Mouse (Mus musculus) limb, embryonic 14.5 days (tissue): ENCODE data around the gene Zfp512b. TPM values are rescaled to one million over a fixed set of nuclear protein-coding genes. Genes with fewer than 3 reads are reported as not detected.

Source experiments
- ATAC-seq: fragments of 200-750 bp; cut with Nextera tagmentation; 2 replicates; pipeline ENCODE4 v1.8.0; 2017; ENCODE audit warnings: low read depth, moderate number of reproducible peaks, moderate TSS enrichment; ENCODE audit not compliant: low FRiP score
- DNase-seq: peaks from one replicate; pipeline ENCODE4 v3.0.0-alpha.2; 2015; ENCODE audit warnings: low spot score
- H3K27ac ChIP-seq: fragments of 300-500 bp; sonication (generic); replicated peaks from 2 replicates; pipeline ENCODE4 v1.5.1; 2014; ENCODE audit warnings: low read depth, mild to moderate bottlenecking, low read length, moderate library complexity, mixed read lengths
- H3K27me3 ChIP-seq: fragments of 300-500 bp; sonication (generic); 2 replicates; pipeline ENCODE4 v1.6.1; 2014; ENCODE audit warnings: low read length, mixed read lengths; ENCODE audit not compliant: control insufficient read depth, insufficient read depth
- H3K36me3 ChIP-seq: fragments of 300-500 bp; sonication (generic); 2 replicates; pipeline ENCODE4 v1.6.1; 2014; ENCODE audit warnings: mild to moderate bottlenecking, low read length, moderate library complexity, mixed read lengths; ENCODE audit not compliant: control insufficient read depth, insufficient read depth
- H3K4me1 ChIP-seq: fragments of 300-500 bp; sonication (generic); 2 replicates; pipeline ENCODE4 v1.6.1; 2014; ENCODE audit warnings: antibody characterized with exemption, low read length, mixed read lengths; ENCODE audit not compliant: control insufficient read depth, insufficient read depth
- H3K4me2 ChIP-seq: fragments of 300-500 bp; sonication (generic); replicated peaks from 2 replicates; pipeline ENCODE4 v1.6.1; 2014; ENCODE audit warnings: low read depth, mild to moderate bottlenecking, low read length, moderate library complexity; ENCODE audit not compliant: severe bottlenecking
- H3K4me3 ChIP-seq: fragments of 300-500 bp; sonication (generic); replicated peaks from 2 replicates; pipeline ENCODE4 v1.5.1; 2014; ENCODE audit warnings: low read length
- H3K9ac ChIP-seq: fragments of 300-500 bp; sonication (generic); 2 replicates; pipeline ENCODE4 v1.6.1; 2014; ENCODE audit warnings: mild to moderate bottlenecking, low read depth, low read length, moderate library complexity; ENCODE audit not compliant: severe bottlenecking
- H3K9me3 ChIP-seq: fragments of 300-500 bp; sonication (generic); 2 replicates; pipeline ENCODE4 v1.6.1; 2016; ENCODE audit warnings: low read length; ENCODE audit not compliant: control insufficient read depth
- POLR2A ChIP-seq: fragments of 200-500 bp; IDR thresholded peaks from 2 replicates; pipeline ENCODE4 v1.8.0; 2012; ENCODE audit warnings: inconsistent platforms, mild to moderate bottlenecking, moderate library complexity, borderline replicate concordance; ENCODE audit not compliant: insufficient read depth, insufficient read length; ENCODE audit errors: extremely low read depth
- WGBS: fragments of 180-500 bp; shearing (Covaris S2); extraction: QIAGEN DNeasy Blood & Tissue Kit; methylation state at CpG from one replicate; pipeline ENCODE4 v1.1.7; 2014; 5-methylcytosine and 5-hydroxymethylcytosine counted together
- polyA plus RNA-seq, 2 experiments: library from polyadenylated mRNA; depleted of rRNA in 1 of 2; stranded (reverse) in 1 of 2; unstranded in 1 of 2; fragments of >200 nt; fragmentation: Nextera tagmentation in 1 of 2; extraction: Ambion mirVana in 1 of 2; gene quantifications; 2 replicates each; pipeline versions ENCODE4 v1.2.1 to v1.2.3; 2012 to 2014

Gene Zfp512b
- polyA plus RNA-seq, 2 experiments: 58.8 to 102 TPM

GRCm38 (mm10) chr2:181577126-181577525 lies 15.5 kb downstream of the Zfp512b start:
- WGBS: 82% methylated on average over 2 of the region's 2 CpGs

GRCm38 (mm10) chr2:181576613-181577012 lies 16.0 kb downstream of the Zfp512b start:
- no peak overlapping the region for H3K9ac ChIP-seq
- no peak for TF ChIP-seq POLR2A
- no peak overlapping the region for H3K27ac ChIP-seq
- no peaks in the 10 kb centered on the region for H3K9me3 ChIP-seq
- DNase-seq (no peak), ATAC-seq (no peak)
- no peak overlapping the region for H3K4me3 ChIP-seq
- H3K4me1 ChIP-seq: peaks cover 4% of the 10 kb centered on the region; the same call in 1 of the 2 replicates
- H3K36me3 ChIP-seq: peaks cover 21% of the 10 kb centered on the region
- WGBS: 96% methylated on average over 2 of the region's 2 CpGs
- H3K27me3 ChIP-seq: no peaks in the 10 kb centered on the region
- no peak overlapping the region for H3K4me2 ChIP-seq

More at GRCm38 (mm10) chr2:181577126-181577525, 15.5 kb downstream of the Zfp512b start:
- Histone ChIP-seq H3K4me1 (peaks cover 4% of the 10 kb centered on the region; the same call in 1 of the 2 replicates), H3K36me3 (peaks cover 17% of the 10 kb centered on the region), H3K27ac (no peak overlapping the region), H3K9me3 (no peaks in the 10 kb centered on the region), H3K9ac (no peak overlapping the region), H3K27me3 (no peaks in the 10 kb centered on the region), H3K4me2 (no peak overlapping the region), H3K4me3 (no peak overlapping the region)
- no peak for DNase-seq
- no peak for TF ChIP-seq POLR2A
- no peak for ATAC-seq

DNA sequence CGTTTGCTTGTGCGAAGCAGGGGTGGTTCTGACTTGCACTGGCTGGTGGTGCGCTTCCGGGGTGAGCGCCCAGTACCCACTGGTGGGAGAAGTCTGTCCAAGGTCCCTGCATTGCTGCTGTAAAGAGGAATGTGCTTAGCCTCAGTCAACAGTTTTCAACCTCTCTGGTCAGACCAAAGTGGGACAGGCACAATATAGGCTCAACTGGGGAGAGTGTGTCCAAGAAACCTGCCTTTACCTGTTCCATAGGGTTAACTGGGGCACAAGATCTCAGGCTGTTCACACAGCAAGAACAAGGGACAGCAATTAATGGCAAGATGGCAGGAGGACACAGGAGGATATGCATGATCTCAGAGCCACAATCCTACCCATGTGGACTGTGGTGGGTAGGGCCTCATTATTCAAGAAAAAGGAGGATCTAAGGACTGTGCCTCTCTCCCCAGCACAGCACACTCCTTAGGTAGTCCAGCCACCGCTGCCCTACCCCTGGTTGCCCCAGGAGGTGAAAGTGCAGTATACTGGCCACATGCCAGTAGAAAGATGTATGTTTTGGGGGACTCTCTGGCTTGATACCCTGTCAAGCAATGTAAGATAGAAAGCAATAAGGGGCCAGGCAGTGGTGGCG lies 17.6 kb downstream of the Zfp512b start:
- no peaks in the 10 kb centered on the region for H3K27me3 ChIP-seq
- ATAC-seq: no peak
- no peak overlapping the region for H3K4me3 ChIP-seq
- WGBS: 93% methylated on average over 7 of the region's 7 CpGs
- no peaks in the 10 kb centered on the region for H3K9me3 ChIP-seq
- H3K4me1 ChIP-seq: no peaks in the 10 kb centered on the region
- H3K9ac ChIP-seq: no peak overlapping the region
- DNase-seq: no peak
- no peak overlapping the region for H3K27ac ChIP-seq
- no peak overlapping the region for H3K4me2 ChIP-seq
- no peak for TF ChIP-seq POLR2A
- H3K36me3 ChIP-seq: peaks cover 21% of the 10 kb centered on the region

DNA sequence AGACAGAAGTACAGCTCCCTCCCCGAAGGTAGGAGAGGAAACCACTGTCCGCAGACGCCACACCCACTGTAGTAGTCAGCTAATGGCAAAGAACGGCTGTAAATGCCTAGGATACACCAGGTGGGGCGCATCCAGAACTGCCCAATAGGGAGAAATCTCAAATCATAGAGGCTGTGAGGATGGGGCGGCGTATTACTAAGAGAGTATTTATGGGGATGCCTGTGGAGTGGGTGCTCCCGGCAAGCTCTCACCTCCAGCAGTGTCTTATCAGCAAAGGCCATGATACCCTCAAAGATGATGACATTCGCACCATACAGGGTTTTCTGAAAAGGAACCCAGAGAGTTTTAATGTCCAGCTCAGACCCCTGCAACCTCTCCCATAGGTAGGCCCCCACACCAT lies 18.6 kb downstream of the Zfp512b start:
- H3K27ac ChIP-seq: no peak overlapping the region
- no peak for DNase-seq

DNA sequence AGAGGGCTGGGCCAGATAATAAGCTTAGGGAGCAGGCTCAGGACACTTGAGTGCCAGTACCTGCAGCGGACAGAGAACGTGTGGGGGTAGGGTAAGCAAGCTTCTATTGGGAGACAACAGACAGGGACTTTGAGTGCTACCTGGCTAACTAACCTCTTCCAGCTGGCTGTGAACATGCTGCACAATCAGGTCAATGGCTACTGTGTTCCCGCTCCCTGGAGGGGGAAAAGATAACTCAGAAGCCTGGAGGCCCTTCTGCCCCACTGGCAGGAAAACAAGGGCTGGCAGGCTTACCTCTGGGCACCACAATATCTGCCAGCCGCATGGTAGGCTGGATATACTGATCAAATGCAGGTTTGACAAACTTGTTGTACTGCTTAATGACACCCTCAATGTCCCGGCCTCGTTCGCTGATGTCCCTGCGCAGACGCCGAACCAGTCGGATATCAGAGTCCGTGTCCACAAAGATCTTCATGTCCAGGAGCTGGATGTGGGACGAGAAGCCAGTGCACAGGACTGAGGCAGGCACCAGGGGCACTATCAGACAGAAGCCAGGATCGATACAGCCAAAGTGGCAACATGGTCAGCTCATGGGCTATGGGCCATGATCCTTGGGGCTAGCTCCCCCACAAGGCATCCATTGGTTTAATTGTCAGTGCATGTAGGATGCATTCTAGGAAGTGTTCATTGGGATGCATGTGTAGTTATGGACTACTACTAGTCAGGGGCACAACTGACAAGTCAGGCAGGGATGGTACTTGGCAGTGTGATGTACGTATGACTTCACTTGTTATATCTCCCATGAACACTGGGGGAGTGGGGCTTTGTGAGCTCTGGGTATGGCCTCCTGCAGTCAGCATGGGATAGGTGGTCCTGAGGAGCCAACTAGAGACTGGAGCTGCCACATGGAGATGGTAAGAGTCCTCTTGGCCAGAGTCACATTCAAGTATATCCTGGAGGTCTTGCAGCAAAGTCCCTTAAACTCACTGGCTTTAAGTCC lies 19.4 kb downstream of the Zfp512b start:
- Histone ChIP-seq H3K9ac (no peak overlapping the region), H3K4me3 (no peak overlapping the region), H3K27me3 (no peaks in the 10 kb centered on the region), H3K9me3 (no peaks in the 10 kb centered on the region), H3K4me2 (no peak overlapping the region), H3K4me1 (no peaks in the 10 kb centered on the region), H3K27ac (no peak overlapping the region), H3K36me3 (peaks cover 18% of the 10 kb centered on the region)
- WGBS: 92% methylated on average over 15 of the region's 15 CpGs
- no peak for DNase-seq
- no peak for ATAC-seq
- no peak for TF ChIP-seq POLR2A

More for the DNA sequence above, 18.6 kb downstream of the Zfp512b start:
- H3K4me1 ChIP-seq: no peaks in the 10 kb centered on the region
- no peak for ATAC-seq
- 89% methylated on average over 9 of the region's 9 CpGs for WGBS
- no peak overlapping the region for H3K4me2 ChIP-seq
- H3K36me3 ChIP-seq: peaks cover 18% of the 10 kb centered on the region
- H3K9ac ChIP-seq: no peak overlapping the region
- no peaks in the 10 kb centered on the region for H3K9me3 ChIP-seq
- no peak overlapping the region for H3K4me3 ChIP-seq
- TF ChIP-seq POLR2A: no peak
- no peaks in the 10 kb centered on the region for H3K27me3 ChIP-seq
